Mouse (Mus musculus): ENCODE results near the gene Fam167b. TPM values are rescaled to one million over a fixed set of nuclear protein-coding genes. Genes with fewer than 3 reads are reported as not detected.

The Fam167b gene
- 3.1 TPM for polyA plus RNA-seq (2014; fragmentation: Illumina TruSeq; extraction: RNeasy Lipid Tissue Mini Kit (QIAGEN cat#74804); ENCODE audit: low read depth, low replicate concordance)

GRCm38 (mm10) chr4:129578466-129578865, at the start of gene Fam167b:
Gene Fam167b (minus strand): TSS chr4:129578549.

GRCm38 (mm10) chr4:129623681-129624091, 45.3 kb upstream of the Fam167b start, which contains the start of gene Ccdc28b:
Gene Ccdc28b (minus strand): TSS chr4:129623947.

GRCm38 (mm10) chr4:129618786-129619691, 40.7 kb upstream of the Fam167b start, which contains the start of gene Iqcc:
Gene Iqcc (minus strand): TSS chr4:129619099.

GRCm38 (mm10) chr4:129614093-129614492, 35.7 kb upstream of the Fam167b start, which contains the start of gene Dcdc2b:
Gene Dcdc2b (minus strand): TSS chr4:129614257.

GRCm38 (mm10) chr4:129600233-129601158, 22.1 kb upstream of the Fam167b start, which contains the start of the genes Eif3i and Tmem234:
Gene Eif3i (minus strand): TSS chr4:129600648.
Gene Tmem234 (plus strand): TSS chr4:129600668.

GRCm38 (mm10) chr4:129573430-129573829, 4.9 kb downstream of the Fam167b start, which contains the start of gene Lck:
Gene Lck (minus strand): TSS chr4:129573641.

GRCm38 (mm10) chr4:129542592-129543141, 35.7 kb downstream of the Fam167b start, which contains the start of gene Hdac1:
Gene Hdac1 (minus strand): TSS chr4:129542713.

Other genes starting within 250 kb of the Fam167b start
- gene Rbbp4, start 243.2 kb downstream of the Fam167b start, polyA plus RNA-seq (2014; fragmentation: Illumina TruSeq; extraction: RNeasy Lipid Tissue Mini Kit (QIAGEN cat#74804); ENCODE audit: low read depth, low replicate concordance): 217 TPM
- 174 TPM for gene Zbtb8os, start 242.9 kb downstream of the Fam167b start, polyA plus RNA-seq (2014; fragmentation: Illumina TruSeq; extraction: RNeasy Lipid Tissue Mini Kit (QIAGEN cat#74804); ENCODE audit: low read depth, low replicate concordance)
- gene Zbtb8a, start 200.4 kb downstream of the Fam167b start, polyA plus RNA-seq (2014; fragmentation: Illumina TruSeq; extraction: RNeasy Lipid Tissue Mini Kit (QIAGEN cat#74804); ENCODE audit: low read depth, low replicate concordance): 0.99 TPM
- gene Zbtb8b, start 137.7 kb downstream of the Fam167b start, polyA plus RNA-seq (2014; fragmentation: Illumina TruSeq; extraction: RNeasy Lipid Tissue Mini Kit (QIAGEN cat#74804); ENCODE audit: low read depth, low replicate concordance): not detected
- 20.8 TPM for gene Bsdc1, start 117.0 kb downstream of the Fam167b start, polyA plus RNA-seq (2014; fragmentation: Illumina TruSeq; extraction: RNeasy Lipid Tissue Mini Kit (QIAGEN cat#74804); ENCODE audit: low read depth, low replicate concordance)
- not detected for gene Tssk3, start 87.5 kb downstream of the Fam167b start, polyA plus RNA-seq (2014; fragmentation: Illumina TruSeq; extraction: RNeasy Lipid Tissue Mini Kit (QIAGEN cat#74804); ENCODE audit: low read depth, low replicate concordance)
- gene Fam229a, start 87.4 kb downstream of the Fam167b start, polyA plus RNA-seq (2014; fragmentation: Illumina TruSeq; extraction: RNeasy Lipid Tissue Mini Kit (QIAGEN cat#74804); ENCODE audit: low read depth, low replicate concordance): not detected
- 47.1 TPM for gene Marcksl1, start 65.0 kb downstream of the Fam167b start, polyA plus RNA-seq (2014; fragmentation: Illumina TruSeq; extraction: RNeasy Lipid Tissue Mini Kit (QIAGEN cat#74804); ENCODE audit: low read depth, low replicate concordance)
- gene Hdac1, start 35.8 kb downstream of the Fam167b start, polyA plus RNA-seq (2014; fragmentation: Illumina TruSeq; extraction: RNeasy Lipid Tissue Mini Kit (QIAGEN cat#74804); ENCODE audit: low read depth, low replicate concordance): 44.3 TPM
- 0.41 TPM for gene Lck, start 4.9 kb downstream of the Fam167b start, polyA plus RNA-seq (2014; fragmentation: Illumina TruSeq; extraction: RNeasy Lipid Tissue Mini Kit (QIAGEN cat#74804); ENCODE audit: low read depth, low replicate concordance)
- gene Eif3i, start 22.1 kb upstream of the Fam167b start, polyA plus RNA-seq (2014; fragmentation: Illumina TruSeq; extraction: RNeasy Lipid Tissue Mini Kit (QIAGEN cat#74804); ENCODE audit: low read depth, low replicate concordance): 20.2 TPM
- 36.2 TPM for gene Tmem234, start 22.1 kb upstream of the Fam167b start, polyA plus RNA-seq (2014; fragmentation: Illumina TruSeq; extraction: RNeasy Lipid Tissue Mini Kit (QIAGEN cat#74804); ENCODE audit: low read depth, low replicate concordance)
- gene Dcdc2b, start 35.7 kb upstream of the Fam167b start, polyA plus RNA-seq (2014; fragmentation: Illumina TruSeq; extraction: RNeasy Lipid Tissue Mini Kit (QIAGEN cat#74804); ENCODE audit: low read depth, low replicate concordance): not detected
- 11.4 TPM for gene Iqcc, start 40.5 kb upstream of the Fam167b start, polyA plus RNA-seq (2014; fragmentation: Illumina TruSeq; extraction: RNeasy Lipid Tissue Mini Kit (QIAGEN cat#74804); ENCODE audit: low read depth, low replicate concordance)
- 2.7 TPM for gene Ccdc28b, start 45.4 kb upstream of the Fam167b start, polyA plus RNA-seq (2014; fragmentation: Illumina TruSeq; extraction: RNeasy Lipid Tissue Mini Kit (QIAGEN cat#74804); ENCODE audit: low read depth, low replicate concordance)
- 16.9 TPM for gene Txlna, start 62.5 kb upstream of the Fam167b start, polyA plus RNA-seq (2014; fragmentation: Illumina TruSeq; extraction: RNeasy Lipid Tissue Mini Kit (QIAGEN cat#74804); ENCODE audit: low read depth, low replicate concordance)
- gene Kpna6, start 94.2 kb upstream of the Fam167b start, polyA plus RNA-seq (2014; fragmentation: Illumina TruSeq; extraction: RNeasy Lipid Tissue Mini Kit (QIAGEN cat#74804); ENCODE audit: low read depth, low replicate concordance): 61.8 TPM
- gene Tmem39b, start 118.3 kb upstream of the Fam167b start, polyA plus RNA-seq (2014; fragmentation: Illumina TruSeq; extraction: RNeasy Lipid Tissue Mini Kit (QIAGEN cat#74804); ENCODE audit: low read depth, low replicate concordance): 0.52 TPM
- 186 TPM for gene Khdrbs1, start 163.8 kb upstream of the Fam167b start, polyA plus RNA-seq (2014; fragmentation: Illumina TruSeq; extraction: RNeasy Lipid Tissue Mini Kit (QIAGEN cat#74804); ENCODE audit: low read depth, low replicate concordance)
- gene Ptp4a2, start 232.7 kb upstream of the Fam167b start, polyA plus RNA-seq (2014; fragmentation: Illumina TruSeq; extraction: RNeasy Lipid Tissue Mini Kit (QIAGEN cat#74804); ENCODE audit: low read depth, low replicate concordance): 2,725 TPM

Measured in adrenal gland, adult 10 weeks (tissue).